Mouse (Mus musculus) E14TG2a.4 (cell line): ENCODE measurements around the gene Mkrn2.

Experiments
- CTCF ChIP-seq: conservative IDR thresholded peaks from 2 replicates; pipeline ENCODE4 v1.5.1; 2014; ENCODE audit warnings: low read length
- NANOG ChIP-seq: IDR thresholded peaks from 2 replicates; pipeline ENCODE4 v1.6.1; 2014; ENCODE audit warnings: borderline replicate concordance, low read length, mixed read lengths
- POU5F1 ChIP-seq: IDR thresholded peaks from 2 replicates; pipeline ENCODE4 v1.6.1; 2014; ENCODE audit warnings: low read length, borderline replicate concordance

DNA sequence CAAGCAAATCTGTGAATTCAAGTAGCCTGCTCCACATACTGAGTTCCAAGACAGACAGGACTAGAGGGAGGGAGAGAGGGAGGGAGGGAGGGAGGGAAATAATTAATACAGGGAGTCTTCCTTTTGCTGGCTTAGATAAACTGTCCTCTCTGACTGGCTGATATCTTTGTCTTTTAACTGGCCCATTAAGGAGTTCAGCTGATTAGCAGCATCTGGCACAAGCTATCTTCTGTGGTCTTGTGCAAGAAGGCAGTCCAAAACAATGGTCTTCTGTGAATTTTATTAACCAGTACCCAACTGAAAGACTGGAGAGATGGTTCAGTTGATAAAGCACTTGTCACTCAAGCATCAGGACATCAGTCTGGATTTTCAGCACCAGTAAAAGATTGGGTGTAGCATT lies 57.1 kb downstream of the Mkrn2 start:
- no peak for TF ChIP-seq CTCF
- TF ChIP-seq NANOG: no peak
- TF ChIP-seq POU5F1: no peak
